Mouse (Mus musculus): Measurements from ENCODE around the gene Hebp2. TPM values are rescaled to one million over a fixed set of nuclear protein-coding genes. Genes with fewer than 3 reads are reported as not detected.

Hebp2 gene
- polyA plus RNA-seq, 1 experiment from 2014 or later, result 112 TPM

- Histone ChIP-seq H3K4me3 (ENCODE audit: low read depth, low read length) (no peak overlapping the region), H3K4me1 (replicated peaks; ENCODE audit: control insufficient read depth, insufficient read depth) (no peaks in the 10 kb centered on the region), H3K4me2 (replicated peaks; ENCODE audit: low read depth) (no peak overlapping the region), H3K27ac (replicated peaks) (no peak overlapping the region), H3K27me3 (ENCODE audit: control insufficient read depth, insufficient read depth, low read length) (no peaks in the 10 kb centered on the region), H3K9ac (ENCODE audit: low read length) (no peak overlapping the region), H3K36me3 (ENCODE audit: control insufficient read depth, insufficient read depth, low read length) (no peaks in the 10 kb centered on the region), H3K9me3 (ENCODE audit: control insufficient read depth, low read length) (no peaks in the 10 kb centered on the region)
- ATAC-seq (ENCODE audit: low FRiP score, low TSS enrichment) (no peak), DNase-seq (ENCODE audit: low spot score) (no peak)
- TF ChIP-seq EP300 (optimal IDR thresholded peaks at IDR 0.05) (no peak), CTCF (IDR thresholded peaks at IDR 0.05; ENCODE audit: low read depth) (no peak)
- WGBS, result 83% methylated on average over 4 of the region's 4 CpGs
Observed at GRCm38 (mm10) chr10:18529177-18529576, 16.7 kb downstream of the Hebp2 start.

GRCm38 (mm10) chr10:18528475-18528874, 17.4 kb downstream of the Hebp2 start:
- H3K9me3 ChIP-seq (ENCODE audit: control insufficient read depth, low read length), result no peaks in the 10 kb centered on the region
- WGBS, result 49% methylated on average over 5 of the region's 5 CpGs
- H3K36me3 ChIP-seq (ENCODE audit: control insufficient read depth, insufficient read depth, low read length), result no peaks in the 10 kb centered on the region; the same call in 1 of the 2 replicates
- DNase-seq (ENCODE audit: low spot score) (no peak), ATAC-seq (ENCODE audit: low FRiP score, low TSS enrichment) (no peak)
- H3K4me2 ChIP-seq (replicated peaks; ENCODE audit: low read depth), result no peak overlapping the region
- H3K9ac ChIP-seq (ENCODE audit: low read length), result no peak overlapping the region
- H3K27ac ChIP-seq (replicated peaks), result no peak overlapping the region
- H3K4me1 ChIP-seq (replicated peaks; ENCODE audit: control insufficient read depth, insufficient read depth), result no peaks in the 10 kb centered on the region
- no peaks in the 10 kb centered on the region for H3K27me3 ChIP-seq (ENCODE audit: control insufficient read depth, insufficient read depth, low read length)
- TF ChIP-seq EP300 (optimal IDR thresholded peaks at IDR 0.05) (no peak), CTCF (IDR thresholded peaks at IDR 0.05; ENCODE audit: low read depth) (peak; percentile 84)
- no peak overlapping the region for H3K4me3 ChIP-seq (ENCODE audit: low read depth, low read length)

GRCm38 (mm10) chr10:18527766-18528165, 18.1 kb downstream of the Hebp2 start:
- no peak for DNase-seq (ENCODE audit: low spot score)
- no peak for TF ChIP-seq EP300 (optimal IDR thresholded peaks at IDR 0.05)
- TF ChIP-seq CTCF (IDR thresholded peaks at IDR 0.05; ENCODE audit: low read depth), result no peak
- H3K4me2 ChIP-seq (replicated peaks; ENCODE audit: low read depth), result no peak overlapping the region

GRCm38 (mm10) chr10:18526851-18527675, 18.8 kb downstream of the Hebp2 start:
- DNase-seq (ENCODE audit: low spot score) (no peak), ATAC-seq (ENCODE audit: low FRiP score, low TSS enrichment) (no peak)
- no peak overlapping the region for H3K27ac ChIP-seq (replicated peaks)

More at GRCm38 (mm10) chr10:18527766-18528165, 18.1 kb downstream of the Hebp2 start:
- H3K27me3 ChIP-seq (ENCODE audit: control insufficient read depth, insufficient read depth, low read length), result no peaks in the 10 kb centered on the region
- no peak overlapping the region for H3K9ac ChIP-seq (ENCODE audit: low read length)
- H3K4me3 ChIP-seq (ENCODE audit: low read depth, low read length), result no peak overlapping the region
- 54% methylated on average over 7 of the region's 7 CpGs for WGBS
- no peaks in the 10 kb centered on the region for H3K9me3 ChIP-seq (ENCODE audit: control insufficient read depth, low read length)
- H3K4me1 ChIP-seq (replicated peaks; ENCODE audit: control insufficient read depth, insufficient read depth), result no peaks in the 10 kb centered on the region
- no peak for ATAC-seq (ENCODE audit: low FRiP score, low TSS enrichment)
- H3K27ac ChIP-seq (replicated peaks), result no peak overlapping the region
- H3K36me3 ChIP-seq (ENCODE audit: control insufficient read depth, insufficient read depth, low read length), result no peaks in the 10 kb centered on the region; the same call in 1 of the 2 replicates

GRCm38 (mm10) chr10:18526184-18526850, 19.6 kb downstream of the Hebp2 start:
- ATAC-seq (ENCODE audit: low FRiP score, low TSS enrichment), result 0 out of 2 replicates have a peak, but pooled peaks have one; percentile 41

More at GRCm38 (mm10) chr10:18526851-18527675, 18.8 kb downstream of the Hebp2 start:
- WGBS, result 68% methylated on average over 20 of the region's 20 CpGs
- H3K9ac ChIP-seq (ENCODE audit: low read length), result no peak overlapping the region
- TF ChIP-seq CTCF (IDR thresholded peaks at IDR 0.05; ENCODE audit: low read depth), result no peak
- TF ChIP-seq EP300 (optimal IDR thresholded peaks at IDR 0.05), result no peak
- no peaks in the 10 kb centered on the region for H3K4me1 ChIP-seq (replicated peaks; ENCODE audit: control insufficient read depth, insufficient read depth)
- H3K4me3 ChIP-seq (ENCODE audit: low read depth, low read length), result no peak overlapping the region
- no peaks in the 10 kb centered on the region for H3K27me3 ChIP-seq (ENCODE audit: control insufficient read depth, insufficient read depth, low read length)
- H3K36me3 ChIP-seq (ENCODE audit: control insufficient read depth, insufficient read depth, low read length), result no peaks in the 10 kb centered on the region; the same call in 1 of the 2 replicates
- no peaks in the 10 kb centered on the region for H3K9me3 ChIP-seq (ENCODE audit: control insufficient read depth, low read length)
- H3K4me2 ChIP-seq (replicated peaks; ENCODE audit: low read depth), result no peak overlapping the region

More at GRCm38 (mm10) chr10:18526184-18526850, 19.6 kb downstream of the Hebp2 start:
- Histone ChIP-seq H3K4me1 (replicated peaks; ENCODE audit: control insufficient read depth, insufficient read depth) (no peaks in the 10 kb centered on the region), H3K27ac (replicated peaks) (no peak overlapping the region), H3K4me3 (ENCODE audit: low read depth, low read length) (no peak overlapping the region), H3K4me2 (replicated peaks; ENCODE audit: low read depth) (no peak overlapping the region), H3K36me3 (ENCODE audit: control insufficient read depth, insufficient read depth, low read length) (no peaks in the 10 kb centered on the region; the same call in 1 of the 2 replicates), H3K9ac (ENCODE audit: low read length) (no peak overlapping the region), H3K9me3 (ENCODE audit: control insufficient read depth, low read length) (no peaks in the 10 kb centered on the region), H3K27me3 (ENCODE audit: control insufficient read depth, insufficient read depth, low read length) (no peaks in the 10 kb centered on the region)
- 72% methylated on average over 22 of the region's 22 CpGs for WGBS
- no peak for DNase-seq (ENCODE audit: low spot score)
- TF ChIP-seq CTCF (IDR thresholded peaks at IDR 0.05; ENCODE audit: low read depth) (no peak), EP300 (optimal IDR thresholded peaks at IDR 0.05) (no peak)

All from stomach, postnatal 0 days (tissue).